Mouse (Mus musculus): Measurements from ENCODE around the gene Irf2bp1.
A peak's percentile ranks its signal among the peaks of the same experiment; 100 is the strongest.

Irf2bp1 gene

DNA sequence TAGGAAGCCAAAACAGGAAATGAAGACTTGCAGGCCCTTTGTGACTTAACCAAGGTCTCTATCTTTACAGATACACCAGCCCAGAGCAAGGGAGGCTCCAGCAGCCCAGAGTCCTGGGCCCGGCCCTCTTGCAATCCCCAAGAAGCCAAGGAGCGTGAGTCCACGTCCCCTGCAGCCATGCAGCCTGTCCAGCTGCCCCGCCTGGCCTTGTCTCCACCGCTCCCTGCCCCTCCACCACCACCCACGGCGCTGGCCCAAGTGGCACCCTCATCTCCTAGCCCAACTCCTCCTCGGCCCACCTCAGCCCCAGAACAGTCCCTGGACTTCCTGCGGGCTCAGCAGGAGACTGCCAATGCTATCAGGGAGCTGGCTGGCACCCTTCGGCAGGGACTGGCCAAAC lies 3.4 kb upstream of the Irf2bp1 start:
- DNase-seq (ENCODE audit: low spot score): no peak

DNA sequence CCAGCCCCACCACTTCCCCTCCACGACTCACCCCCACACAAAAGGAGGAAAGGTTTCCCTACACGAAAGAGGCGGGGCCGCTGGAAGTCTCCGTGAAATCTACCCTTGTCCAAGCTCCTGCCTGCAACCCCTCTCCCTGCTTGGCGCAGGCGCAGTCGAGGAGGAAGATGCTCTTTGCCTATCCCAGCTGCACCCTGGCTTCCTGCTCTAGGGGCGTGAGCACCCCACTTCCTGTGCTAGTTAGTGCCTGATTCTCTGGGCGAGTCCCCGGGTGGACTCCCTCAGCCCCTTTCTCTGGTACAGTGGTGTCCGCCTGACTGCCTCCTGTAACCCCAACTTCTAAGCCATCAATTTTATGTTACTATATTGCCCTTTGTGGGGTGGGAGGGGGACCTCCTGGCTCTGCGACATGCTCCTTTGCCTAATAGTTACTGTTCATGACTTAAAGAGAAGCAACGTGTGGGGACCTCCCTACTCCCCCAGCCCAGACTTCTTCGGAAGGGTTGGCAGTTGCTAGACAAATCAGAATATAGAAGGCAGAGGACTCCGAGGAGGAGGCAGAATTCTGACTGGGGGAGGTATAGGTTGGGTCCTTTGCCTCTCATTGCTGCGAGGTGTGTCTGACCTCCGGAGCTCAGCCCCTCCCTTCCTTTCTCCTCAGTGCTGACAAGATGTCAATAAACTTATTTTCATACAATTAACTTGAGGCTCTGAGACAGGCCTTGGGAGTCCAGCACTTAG lies 2.6 kb upstream of the Irf2bp1 start:
- DNase-seq (ENCODE audit: low spot score): no peak

DNA sequence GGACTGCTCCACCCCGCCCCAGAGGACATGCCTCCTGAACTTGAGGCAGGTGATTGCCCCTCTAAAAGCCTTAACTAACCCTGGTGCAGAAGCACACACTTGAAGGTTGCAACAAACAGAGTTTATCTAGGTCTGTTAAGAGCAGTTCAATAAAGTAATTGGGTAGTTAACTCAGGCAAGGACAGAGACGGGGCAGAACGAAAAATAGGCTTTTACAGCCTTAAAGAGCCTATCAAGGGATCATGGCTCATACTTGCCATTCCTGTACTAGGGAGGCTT lies 2.1 kb upstream of the Irf2bp1 start:
- no peak for DNase-seq (ENCODE audit: low spot score)

DNA sequence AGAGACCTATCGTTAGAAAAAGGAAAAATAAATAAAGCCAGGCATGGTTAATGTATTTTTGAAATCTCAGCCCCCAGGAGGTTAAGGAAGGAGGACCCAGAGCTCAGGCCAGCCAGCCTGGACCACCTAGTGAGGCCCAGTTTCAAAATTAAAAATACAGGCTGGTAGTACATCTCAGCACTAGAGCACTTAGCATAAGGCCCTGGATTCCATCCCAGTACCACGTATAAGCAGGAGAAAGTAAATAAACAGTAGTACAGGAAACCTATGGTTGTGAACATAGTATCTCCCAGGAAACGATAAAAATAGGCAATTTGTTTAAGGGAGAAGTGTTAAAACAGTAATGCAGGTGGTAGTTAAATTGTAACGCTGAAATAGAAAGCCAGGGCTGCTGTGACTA lies 1.7 kb upstream of the Irf2bp1 start:
- no peak for DNase-seq (ENCODE audit: low spot score)

- peak; percentile 88 for DNase-seq (ENCODE audit: low spot score)
Observed at GRCm38 (mm10) chr7:19002848-19003498, 871 bp upstream of the Irf2bp1 start.

- DNase-seq (ENCODE audit: low spot score): peak; percentile 46
Observed at GRCm38 (mm10) chr7:19004631-19005079, 811 bp downstream of the Irf2bp1 start.

DNA sequence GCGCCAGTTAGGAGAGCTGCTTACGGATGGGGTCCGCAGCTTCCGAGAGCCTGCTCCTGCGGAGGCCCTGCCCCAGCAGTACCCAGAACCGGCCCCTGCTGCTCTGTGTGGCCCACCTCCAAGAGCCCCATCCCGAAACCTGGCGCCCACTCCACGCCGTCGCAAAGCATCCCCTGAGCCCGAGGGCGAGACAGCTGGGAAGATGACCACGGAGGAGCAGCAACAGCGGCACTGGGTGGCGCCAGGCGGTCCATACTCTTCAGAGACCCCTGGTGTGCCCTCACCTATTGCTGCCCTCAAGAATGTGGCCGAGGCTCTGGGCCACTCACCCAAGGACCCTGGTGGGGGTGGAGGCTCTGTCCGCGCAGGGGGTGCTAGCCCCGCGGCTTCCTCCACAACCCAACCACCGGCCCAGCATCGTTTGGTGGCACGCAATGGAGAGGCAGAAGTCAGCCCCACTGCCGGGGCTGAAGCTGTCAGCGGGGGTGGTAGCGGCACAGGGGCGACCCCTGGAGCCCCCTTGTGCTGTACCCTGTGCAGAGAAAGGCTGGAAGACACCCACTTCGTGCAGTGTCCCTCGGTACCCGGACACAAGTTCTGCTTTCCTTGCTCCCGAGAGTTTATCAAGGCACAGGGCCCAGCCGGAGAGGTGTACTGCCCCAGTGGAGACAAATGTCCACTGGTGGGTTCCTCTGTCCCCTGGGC lies 1.7 kb downstream of the Irf2bp1 start:
- no peak for DNase-seq (ENCODE audit: low spot score)

DNA sequence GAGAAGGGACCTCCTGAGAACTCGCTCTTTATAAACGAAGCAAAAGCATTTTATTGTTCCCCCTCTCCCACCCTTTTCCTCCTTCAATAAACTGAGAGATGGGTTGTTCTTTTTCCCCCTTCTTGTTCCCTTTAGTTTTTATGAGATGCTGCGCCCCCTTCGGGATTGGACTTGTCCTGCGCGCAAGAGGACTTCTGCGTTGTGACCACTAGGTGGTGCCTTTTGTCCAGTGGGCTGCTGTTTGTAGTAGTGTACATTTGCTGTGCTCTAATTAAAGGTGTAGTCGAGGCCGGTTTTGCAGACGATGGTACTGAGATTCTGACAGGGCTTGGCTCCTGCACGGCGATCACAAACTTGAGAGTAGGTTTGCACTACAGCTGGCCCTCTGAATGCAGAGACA lies 2.6 kb downstream of the Irf2bp1 start:
- DNase-seq (ENCODE audit: low spot score): peak; percentile 90

DNA sequence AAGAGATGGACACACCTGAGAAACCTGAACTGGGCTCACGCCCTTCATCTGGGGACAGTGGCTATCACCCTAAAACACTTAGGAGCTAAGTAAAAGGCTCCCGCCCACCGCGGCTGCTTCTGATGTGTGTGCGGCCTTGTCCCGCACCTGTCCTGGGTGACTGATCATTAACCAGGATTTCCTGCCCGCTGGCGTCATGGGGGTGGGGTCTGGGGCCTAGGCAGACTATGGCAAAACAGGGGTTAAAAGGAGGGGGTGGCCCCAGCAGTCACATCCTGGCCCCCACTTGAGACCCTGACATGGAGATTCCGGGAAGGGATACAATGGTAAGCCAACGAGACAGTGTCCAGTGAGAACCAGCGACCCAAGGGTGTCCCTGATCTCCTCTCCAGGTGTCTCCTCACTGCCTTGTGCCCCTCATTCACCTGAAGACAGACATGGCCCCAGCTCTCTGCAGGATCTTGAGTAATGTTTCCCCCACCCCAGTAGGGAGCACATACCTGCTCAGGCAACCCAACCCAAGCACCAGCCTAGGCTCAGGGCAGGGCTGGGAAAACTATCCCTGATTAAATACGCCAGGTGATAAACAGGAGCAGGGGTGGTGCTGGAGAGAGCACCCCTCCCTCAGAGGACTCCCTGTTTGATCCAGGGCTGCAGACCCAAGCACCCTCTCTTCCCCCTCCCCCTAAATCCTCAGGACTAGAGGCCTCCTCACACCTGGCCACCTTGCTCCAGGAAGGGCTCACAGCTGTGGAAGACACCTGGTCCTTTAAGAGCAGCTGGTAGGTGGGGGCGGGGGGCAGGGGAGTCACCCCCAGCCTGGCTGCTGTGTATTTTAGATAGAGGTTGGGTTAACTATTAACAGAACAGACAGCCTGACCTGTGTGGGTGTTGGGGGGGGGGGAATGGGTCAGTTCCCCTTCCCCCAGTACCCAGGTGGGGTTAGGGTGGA lies 3.5 kb downstream of the Irf2bp1 start:
- no peak for DNase-seq (ENCODE audit: low spot score)

DNA sequence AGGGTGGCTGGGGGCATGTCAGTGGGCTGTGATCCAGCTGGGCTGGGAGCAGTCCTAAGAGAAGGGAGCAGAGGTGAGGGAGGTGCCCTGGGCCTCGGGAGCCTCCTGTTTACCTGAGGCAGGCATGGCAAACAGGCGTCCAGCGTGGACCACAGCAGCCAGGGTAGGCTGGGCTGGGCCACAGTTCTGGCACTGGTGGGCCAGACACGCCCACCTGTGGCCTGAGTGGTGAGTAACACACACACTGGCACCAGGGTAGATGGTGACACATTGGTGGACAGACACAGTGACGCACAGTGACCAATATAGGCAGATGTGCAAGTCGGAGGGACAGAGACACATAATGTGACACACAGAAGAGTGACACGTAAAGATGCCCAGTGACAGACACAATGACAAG lies 6.7 kb downstream of the Irf2bp1 start:
- DNase-seq (ENCODE audit: low spot score): no peak

GRCm38 (mm10) chr7:19012025-19012621 lies 8.3 kb downstream of the Irf2bp1 start:
- DNase-seq (ENCODE audit: low spot score): peak; percentile 45

- DNase-seq (ENCODE audit: low spot score): no peak
Observed at GRCm38 (mm10) chr7:19012882-19013281, 9.0 kb downstream of the Irf2bp1 start.

DNA sequence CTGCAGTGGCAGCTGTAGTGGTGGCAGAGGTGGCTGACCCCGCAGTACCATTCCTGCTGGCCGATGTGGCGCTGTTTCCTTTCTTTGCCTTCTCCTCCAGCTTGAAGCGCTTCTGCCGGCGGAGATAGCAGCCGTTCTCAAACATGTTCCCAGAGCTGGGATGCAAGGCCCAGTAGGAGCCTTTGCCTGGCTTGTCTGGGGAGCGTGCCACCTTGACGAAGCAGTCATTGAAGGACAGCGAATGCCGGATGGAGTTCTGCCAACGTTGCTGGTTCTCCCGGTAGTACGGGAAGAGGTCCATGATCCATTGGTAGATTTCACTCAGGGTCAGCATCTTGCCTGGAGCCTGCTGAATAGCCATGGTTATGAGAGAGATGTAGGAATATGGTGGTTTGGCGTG lies 10.6 kb downstream of the Irf2bp1 start:
- no peak for DNase-seq (ENCODE audit: low spot score)

DNA sequence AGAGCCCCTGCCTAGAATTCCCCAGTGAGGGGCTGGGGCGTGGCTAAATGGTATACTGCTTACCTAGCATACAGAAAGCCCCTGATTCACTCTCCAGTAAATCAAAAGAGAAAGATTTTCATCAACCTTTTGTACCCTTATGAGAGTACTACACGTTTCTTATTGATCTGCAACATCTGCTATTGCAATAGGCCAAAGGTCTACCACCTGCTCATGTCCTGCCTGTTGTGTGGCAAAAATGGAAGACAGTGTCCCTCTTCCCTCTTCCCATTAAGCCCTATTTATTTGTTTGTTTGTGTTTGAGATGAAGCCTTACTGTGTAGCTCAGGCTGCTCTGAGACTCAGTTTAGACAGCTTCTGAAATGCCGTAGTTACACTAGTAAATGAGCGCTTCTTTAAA lies 12.2 kb downstream of the Irf2bp1 start:
- no peak for DNase-seq (ENCODE audit: low spot score)

GRCm38 (mm10) chr7:19017909-19018308 lies 14.1 kb downstream of the Irf2bp1 start:
- DNase-seq (ENCODE audit: low spot score): no peak

DNA sequence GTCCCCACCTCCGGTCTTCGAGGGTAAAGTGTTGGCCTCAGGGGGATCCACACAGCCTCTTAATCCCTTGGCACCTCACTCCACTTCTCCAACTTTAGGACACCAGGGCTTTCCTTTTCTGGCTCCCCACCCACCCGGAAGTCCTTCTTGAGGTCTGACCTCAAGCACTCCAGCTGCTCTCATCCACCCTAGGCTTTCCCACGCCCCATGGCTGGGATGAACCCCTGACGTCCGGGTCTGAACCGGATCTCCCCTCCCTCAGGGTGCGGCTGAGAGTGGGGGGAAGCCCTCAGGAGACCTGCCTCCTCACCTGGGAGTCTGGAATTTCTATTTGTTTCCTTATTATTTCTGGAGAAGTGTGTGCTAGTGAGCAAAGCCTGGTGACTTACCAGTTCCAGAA lies 17.2 kb downstream of the Irf2bp1 start:
- DNase-seq (ENCODE audit: low spot score): no peak

DNA sequence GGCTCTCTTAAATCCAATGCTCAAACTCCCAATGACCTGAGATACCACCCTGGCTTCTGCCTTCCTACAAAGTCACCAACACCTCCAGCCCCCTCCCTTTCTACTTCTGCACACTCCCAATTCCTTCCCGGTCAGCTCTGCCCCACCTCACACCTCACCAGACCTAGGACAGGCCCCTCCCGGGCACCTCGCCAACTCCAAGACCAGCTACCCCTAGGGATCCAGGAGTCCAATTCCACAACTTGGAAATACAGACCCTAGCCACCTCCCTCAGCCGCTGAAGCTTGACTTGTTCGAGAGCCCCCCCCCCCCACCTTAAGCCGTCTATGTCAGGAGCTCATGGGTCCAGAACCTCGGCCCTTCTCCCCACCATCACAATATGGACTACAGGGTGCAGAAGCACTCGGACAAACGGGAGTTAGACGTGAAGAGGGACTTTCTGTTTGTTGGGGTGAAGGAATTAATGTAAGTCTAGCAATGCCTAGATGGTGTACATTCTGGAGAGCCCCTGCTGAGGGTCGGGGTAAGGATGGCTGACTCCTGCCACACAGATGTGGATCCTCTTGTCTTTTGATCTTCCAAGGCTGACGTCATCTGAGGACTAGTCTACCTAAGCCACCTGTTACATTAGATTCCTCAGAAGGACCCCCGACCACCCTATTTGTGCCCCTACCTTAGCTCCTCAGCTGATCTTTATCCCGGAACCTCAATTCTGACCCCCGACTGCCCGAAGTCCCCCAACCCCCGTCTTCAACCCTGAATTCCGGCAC lies 18.5 kb downstream of the Irf2bp1 start:
- peak; percentile 60 for DNase-seq (ENCODE audit: low spot score)

- no peak for DNase-seq (ENCODE audit: low spot score)
Observed at GRCm38 (mm10) chr7:19023357-19023814, 19.5 kb downstream of the Irf2bp1 start, which contains the start of gene Foxa3. Foxa3 (minus strand) TSS chr7:19023538.

GRCm38 (mm10) chr7:19024096-19024506 lies 20.3 kb downstream of the Irf2bp1 start, which contains the start of gene Sympk:
Sympk (plus strand) TSS chr7:19024377.
- DNase-seq (ENCODE audit: low spot score): peak; percentile 96

GRCm38 (mm10) chr7:19024581-19025255 lies 20.9 kb downstream of the Irf2bp1 start:
- no peak for DNase-seq (ENCODE audit: low spot score)

Data from MN1 (cell line).